Mouse (Mus musculus): ENCODE measurements around the gene Cyb561d2.

- TF ChIP-seq POLR2A (IDR thresholded peaks at IDR 0.05; ENCODE audit: control insufficient read depth, low read depth, low read length), result no peak
- no peak for TF ChIP-seq CTCF (IDR thresholded peaks at IDR 0.05; ENCODE audit: control insufficient read depth, insufficient read depth, insufficient replicate concordance, low read depth, low read length)
Measured at GRCm38 (mm10) chr9:107555701-107556100, 13.7 kb upstream of the Cyb561d2 start.

Measured in testis, adult 2 months (tissue).